Mouse (Mus musculus): ENCODE measurements at regions not wholly inside any gene's neighbourhood (a gene's known extent, or its start where the extent isn't known, plus 50 kb on each side); places are given as distances from the start of the nearest gene placed in this dataset.
"Not testable (repeated sequence)": the region's sequence is repeated elsewhere in the genome, so short reads cannot be mapped to it uniquely, and the experiment has no call there.

DNA sequence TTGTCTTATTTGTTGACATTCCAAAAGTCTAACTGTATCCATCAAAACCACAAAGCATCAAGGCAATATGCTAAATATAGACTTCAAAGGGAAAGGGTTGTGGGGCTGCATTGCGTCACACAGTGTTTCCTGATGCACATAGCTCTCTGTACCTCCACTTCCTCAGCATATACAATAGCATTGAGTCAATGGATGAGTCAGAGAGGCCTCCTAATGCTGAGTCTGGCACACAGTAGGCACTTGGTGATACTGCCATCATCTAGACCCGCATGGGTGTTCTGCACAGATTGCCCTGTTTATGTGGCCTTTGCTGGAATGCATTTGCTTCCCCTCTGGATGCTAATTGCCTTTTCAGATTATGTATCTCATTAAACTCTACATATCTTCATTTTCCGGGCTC lies 91.0 kb upstream of the Dpp6 start:
- no peaks in the 10 kb centered on the region for H3K4me1 ChIP-seq (replicated peaks; ENCODE audit: control insufficient read depth, insufficient read depth, low read length)
- ATAC-seq (replicated peaks; ENCODE audit: low FRiP score) (no peak), DNase-seq (ENCODE audit: low spot score) (no peak)
- H3K4me2 ChIP-seq (ENCODE audit: low read depth, low read length, severe bottlenecking), result no peak overlapping the region
- no peak overlapping the region for H3K27ac ChIP-seq (ENCODE audit: low read depth, low read length)
- H3K27me3 ChIP-seq (ENCODE audit: control insufficient read depth, insufficient read depth, low read length), result no peaks in the 10 kb centered on the region
- H3K9ac ChIP-seq (ENCODE audit: low read length), result no peak overlapping the region
- H3K36me3 ChIP-seq (ENCODE audit: control insufficient read depth, insufficient read depth, low read length), result no peaks in the 10 kb centered on the region
- no peaks in the 10 kb centered on the region for H3K9me3 ChIP-seq (ENCODE audit: control insufficient read depth, low read length)
- WGBS, result 84% methylated on average over 3 of the region's 3 CpGs
- H3K4me3 ChIP-seq (ENCODE audit: low read depth, low read length), result no peak overlapping the region

DNA sequence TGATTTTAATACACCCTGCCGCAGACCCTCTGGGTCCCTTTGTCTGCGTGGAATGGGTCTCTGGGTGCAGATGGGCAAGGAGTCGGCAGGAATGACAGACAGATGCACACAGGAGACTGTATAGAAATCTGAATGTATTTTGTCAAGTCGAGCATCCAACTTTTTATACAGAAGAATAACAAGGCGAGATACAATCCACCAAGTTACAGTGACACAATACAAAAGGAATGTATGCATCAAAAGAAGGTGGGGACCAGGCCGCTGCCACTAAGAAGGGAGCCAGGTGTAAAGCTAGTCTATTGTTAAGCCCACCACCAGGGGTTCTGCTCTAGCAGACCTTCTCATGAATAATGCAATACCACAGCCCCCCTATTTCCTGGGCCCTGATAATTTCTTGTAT lies 65.8 kb upstream of the Dpp6 start:
- WGBS, result 85% methylated on average over 6 of the region's 6 CpGs
- not testable (repeated sequence) for H3K9me3 ChIP-seq (ENCODE audit: control insufficient read depth, low read length); H3K4me2 ChIP-seq (ENCODE audit: low read depth, low read length, severe bottlenecking); H3K4me1 ChIP-seq (replicated peaks; ENCODE audit: control insufficient read depth, insufficient read depth, low read length); ATAC-seq (replicated peaks; ENCODE audit: low FRiP score); DNase-seq (ENCODE audit: low spot score); H3K36me3 ChIP-seq (ENCODE audit: control insufficient read depth, insufficient read depth, low read length); H3K27me3 ChIP-seq (ENCODE audit: control insufficient read depth, insufficient read depth, low read length); H3K27ac ChIP-seq (ENCODE audit: low read depth, low read length); H3K4me3 ChIP-seq (ENCODE audit: low read depth, low read length); H3K9ac ChIP-seq (ENCODE audit: low read length)

DNA sequence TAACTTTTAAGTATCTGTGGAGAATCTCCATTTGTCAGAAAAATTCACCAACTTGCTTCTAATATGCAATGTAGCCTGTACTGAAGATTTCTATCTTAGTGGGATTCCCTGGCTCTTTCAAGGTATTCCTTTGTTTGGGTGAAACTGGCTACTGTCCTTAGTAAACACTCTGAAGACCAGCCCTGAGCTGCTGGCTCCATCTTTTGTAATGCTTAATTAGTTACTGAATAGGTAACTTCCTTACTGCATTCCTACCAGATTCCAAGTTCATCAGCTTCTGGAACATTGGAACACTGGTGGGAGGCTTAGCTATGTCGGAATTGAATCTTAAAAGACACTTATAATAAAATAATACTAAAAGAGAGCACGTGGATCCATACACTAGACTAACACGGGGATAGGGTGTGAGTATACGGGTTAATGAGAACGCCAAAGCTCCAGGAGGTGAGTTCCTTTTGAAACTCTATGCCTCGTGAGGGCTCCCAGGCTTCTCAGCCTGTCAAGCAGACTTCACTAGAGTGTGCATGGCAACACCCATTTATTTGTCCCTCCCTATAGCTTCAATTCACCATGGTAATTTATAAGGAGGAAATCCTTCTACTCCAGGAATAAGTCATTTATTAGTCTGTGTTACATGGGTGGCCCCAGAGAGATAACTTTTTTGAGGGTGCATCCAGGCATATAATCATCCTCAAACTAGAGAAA lies 65.2 kb upstream of the Dpp6 start:
- H3K4me2 ChIP-seq (ENCODE audit: low read depth, low read length, severe bottlenecking); H3K27me3 ChIP-seq (ENCODE audit: control insufficient read depth, insufficient read depth, low read length); H3K36me3 ChIP-seq (ENCODE audit: control insufficient read depth, insufficient read depth, low read length); H3K4me1 ChIP-seq (replicated peaks; ENCODE audit: control insufficient read depth, insufficient read depth, low read length); H3K9ac ChIP-seq (ENCODE audit: low read length); H3K9me3 ChIP-seq (ENCODE audit: control insufficient read depth, low read length); DNase-seq (ENCODE audit: low spot score); H3K4me3 ChIP-seq (ENCODE audit: low read depth, low read length); ATAC-seq (replicated peaks; ENCODE audit: low FRiP score); H3K27ac ChIP-seq (ENCODE audit: low read depth, low read length): not testable (repeated sequence)
- WGBS, result 68% methylated on average over 6 of the region's 6 CpGs

GRCm38 (mm10) chr5:26754129-26754528 lies 62.9 kb upstream of the Dpp6 start:
- not testable (repeated sequence) for H3K27ac ChIP-seq (ENCODE audit: low read depth, low read length); DNase-seq (ENCODE audit: low spot score)

More at GRCm38 (mm10) chr5:26754129-26754528, 62.9 kb upstream of the Dpp6 start:
- not testable (repeated sequence) for H3K4me3 ChIP-seq (ENCODE audit: low read depth, low read length); H3K4me1 ChIP-seq (replicated peaks; ENCODE audit: control insufficient read depth, insufficient read depth, low read length); H3K4me2 ChIP-seq (ENCODE audit: low read depth, low read length, severe bottlenecking); H3K9ac ChIP-seq (ENCODE audit: low read length); H3K36me3 ChIP-seq (ENCODE audit: control insufficient read depth, insufficient read depth, low read length); H3K9me3 ChIP-seq (ENCODE audit: control insufficient read depth, low read length); H3K27me3 ChIP-seq (ENCODE audit: control insufficient read depth, insufficient read depth, low read length); ATAC-seq (replicated peaks; ENCODE audit: low FRiP score)
- WGBS, result 88% methylated on average over 7 of the region's 7 CpGs

Measured in forebrain, embryonic 11.5 days (tissue).